Mouse (Mus musculus) limb, embryonic 15.5 days (tissue): ENCODE results near the gene Actl6a. TPM values are rescaled to one million over a fixed set of nuclear protein-coding genes. Genes with fewer than 3 reads are reported as not detected.
A peak's percentile ranks its signal among the peaks of the same experiment; 100 is the strongest.
"Not testable (repeated sequence)": the region's sequence is repeated elsewhere in the genome, so short reads cannot be mapped to it uniquely, and the experiment has no call there.

Experiments
- ATAC-seq: fragments of 200-750 bp; cut with Nextera tagmentation; 2 replicates; pipeline ENCODE4 v1.8.0; 2017; ENCODE audit warnings: low read depth, moderate TSS enrichment; ENCODE audit not compliant: insufficient number of reproducible peaks, low FRiP score, low TSS enrichment
- H3K27ac ChIP-seq: fragments of 300-500 bp; sonication (generic); 2 replicates; pipeline ENCODE4 v1.5.1; 2015; ENCODE audit warnings: moderate library complexity, mild to moderate bottlenecking, inconsistent platforms
- H3K27me3 ChIP-seq: fragments of 300-500 bp; sonication (generic); 2 replicates; pipeline ENCODE4 v1.6.1; 2015; ENCODE audit warnings: inconsistent platforms
- H3K36me3 ChIP-seq: fragments of 300-500 bp; sonication (generic); 2 replicates; pipeline ENCODE4 v1.6.1; 2015; ENCODE audit warnings: inconsistent platforms
- H3K4me1 ChIP-seq: fragments of 300-500 bp; sonication (generic); 2 replicates; pipeline ENCODE4 v1.6.1; 2015; ENCODE audit warnings: inconsistent platforms
- H3K4me2 ChIP-seq: fragments of 300-500 bp; sonication (generic); 2 replicates; pipeline ENCODE4 v1.6.1; 2015; ENCODE audit warnings: mild to moderate bottlenecking, inconsistent platforms
- H3K4me3 ChIP-seq: fragments of 300-500 bp; sonication (generic); 2 replicates; pipeline ENCODE4 v1.5.1; 2015; ENCODE audit warnings: mild to moderate bottlenecking, inconsistent platforms
- H3K9ac ChIP-seq: fragments of 300-500 bp; sonication (generic); 2 replicates; pipeline ENCODE4 v1.6.1; 2015; ENCODE audit warnings: inconsistent platforms
- H3K9me3 ChIP-seq: fragments of 300-500 bp; sonication (generic); 2 replicates; pipeline ENCODE4 v1.6.1; 2016; ENCODE audit warnings: inconsistent platforms
- WGBS: fragments of 180-500 bp; shearing (Covaris S2); methylation state at CpG from one replicate; pipeline ENCODE4 v1.1.7; 2015; 5-methylcytosine and 5-hydroxymethylcytosine counted together
- polyA plus RNA-seq: library from polyadenylated mRNA; unstranded; fragments of >200 nt; fragmentation: Nextera tagmentation; extraction: Ambion mirVana; gene quantifications from 2 replicates; pipeline ENCODE4 v1.2.1, GENCODE M21; 2015

Gene Actl6a
- polyA plus RNA-seq, 1 experiment from 2014 or later: 117 TPM

DNA sequence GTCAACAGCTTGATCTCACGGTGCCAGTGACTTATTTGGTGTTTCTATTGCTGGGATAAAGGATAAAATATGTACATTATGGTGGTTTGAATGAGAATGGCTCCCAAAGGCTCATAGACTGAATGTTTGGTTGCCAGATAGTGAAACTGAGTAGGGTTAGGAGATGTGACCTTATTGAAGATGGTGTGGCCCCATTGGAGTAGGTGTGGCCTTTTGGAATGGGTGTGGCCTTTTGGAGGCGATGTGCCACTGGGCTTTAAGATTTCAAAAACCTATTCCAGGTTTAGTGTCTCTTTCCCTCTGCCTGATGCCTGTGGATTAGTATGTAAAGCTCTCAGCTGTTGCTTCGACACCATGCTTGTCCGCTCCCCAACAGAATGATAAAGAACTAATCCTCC, 10.5 kb upstream of the Actl6a start:
- Histone ChIP-seq H3K4me2 (no peak overlapping the region), H3K36me3 (no peaks in the 10 kb centered on the region), H3K27ac (no peak overlapping the region), H3K4me1 (no peaks in the 10 kb centered on the region), H3K9me3 (no peaks in the 10 kb centered on the region), H3K9ac (no peak overlapping the region), H3K4me3 (no peak overlapping the region), H3K27me3 (no peaks in the 10 kb centered on the region)
- 87% methylated on average over 4 of the region's 4 CpGs for WGBS
- no peak for ATAC-seq

DNA sequence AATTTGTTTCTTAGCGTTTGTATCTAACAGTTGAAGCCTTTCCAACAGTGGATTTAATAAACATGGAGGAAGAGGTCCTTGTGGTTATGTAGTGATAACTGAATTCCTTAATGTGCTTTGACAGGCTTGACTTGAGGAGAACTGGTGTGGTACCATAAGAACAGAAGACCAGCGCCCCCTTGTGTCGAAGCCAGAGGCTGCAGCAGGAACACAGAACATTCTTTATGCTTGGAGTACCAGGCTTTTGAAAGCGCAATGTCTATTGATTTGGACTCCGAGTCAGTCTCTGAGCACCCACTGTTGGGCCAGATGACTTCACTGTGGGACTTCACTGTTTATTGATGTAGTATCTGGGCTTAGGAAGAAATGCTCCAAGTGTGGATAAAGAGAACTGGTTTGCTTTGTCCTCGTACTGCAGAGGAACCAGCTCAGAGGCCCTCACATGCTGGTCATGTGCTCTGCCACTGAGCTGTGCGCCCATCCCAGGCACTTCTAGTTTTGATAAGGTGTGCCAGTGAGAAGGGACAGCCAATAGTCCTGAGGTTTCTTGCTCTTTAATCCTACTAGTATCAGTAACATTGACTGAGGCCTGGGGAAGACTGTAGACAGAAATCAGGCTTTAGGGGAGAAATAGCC, 7.8 kb upstream of the Actl6a start:
- H3K4me2 ChIP-seq: no peak overlapping the region
- no peak overlapping the region for H3K4me3 ChIP-seq
- 0 out of 2 replicates have a peak, but pooled peaks have one; percentile 44 for ATAC-seq
- H3K36me3 ChIP-seq: no peaks in the 10 kb centered on the region
- H3K4me1 ChIP-seq: no peaks in the 10 kb centered on the region
- H3K27me3 ChIP-seq: no peaks in the 10 kb centered on the region
- no peak overlapping the region for H3K27ac ChIP-seq
- WGBS: 40% methylated on average over 7 of the region's 7 CpGs
- no peaks in the 10 kb centered on the region for H3K9me3 ChIP-seq
- no peak overlapping the region for H3K9ac ChIP-seq

DNA sequence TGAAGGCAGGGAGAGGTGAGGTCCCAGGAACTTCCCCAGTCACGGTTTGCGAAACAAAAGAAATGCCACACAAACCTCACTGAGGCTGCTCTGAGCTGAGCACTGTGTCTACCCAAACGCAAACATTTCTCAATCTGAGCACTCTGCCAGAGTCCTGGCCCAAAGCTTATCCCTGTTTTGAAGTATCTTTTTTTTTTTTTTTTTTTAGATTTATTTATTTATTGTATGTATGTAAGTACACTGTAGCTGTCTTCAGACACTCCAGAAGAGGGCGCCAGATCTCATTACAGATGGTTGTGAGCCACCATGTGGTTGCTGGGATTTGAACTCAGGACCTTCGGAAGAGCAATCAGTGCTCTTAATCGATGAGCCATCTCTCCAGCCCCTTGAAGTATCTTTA, 2.1 kb upstream of the Actl6a start:
- H3K4me1 ChIP-seq, H3K27me3 ChIP-seq, H3K4me3 ChIP-seq, H3K36me3 ChIP-seq, ATAC-seq, H3K9me3 ChIP-seq, H3K9ac ChIP-seq, H3K4me2 ChIP-seq, H3K27ac ChIP-seq: not testable (repeated sequence)
- 93% methylated on average over 6 of the region's 6 CpGs for WGBS

DNA sequence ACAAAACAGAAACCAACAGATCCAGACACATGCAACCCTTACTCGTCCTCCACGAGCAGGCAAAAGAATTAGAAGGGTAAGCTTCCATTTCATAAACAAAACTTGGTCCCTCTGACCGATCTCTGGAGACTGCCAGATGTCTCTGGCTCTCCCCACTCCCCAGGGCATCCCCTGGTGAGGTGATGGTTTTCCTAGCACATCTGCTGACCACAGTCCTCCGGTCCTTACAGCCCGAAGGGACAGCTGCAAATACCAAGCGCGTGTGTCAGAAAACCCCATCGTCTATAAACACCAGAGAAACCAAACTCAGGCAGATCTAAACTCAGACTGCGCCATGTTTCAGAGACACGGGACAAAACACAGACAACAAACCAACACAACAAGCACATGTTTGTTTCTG, 1.5 kb upstream of the Actl6a start:
- H3K36me3 ChIP-seq, H3K27me3 ChIP-seq, H3K27ac ChIP-seq, ATAC-seq, H3K4me1 ChIP-seq, H3K9ac ChIP-seq, H3K4me2 ChIP-seq, H3K9me3 ChIP-seq, H3K4me3 ChIP-seq: not testable (repeated sequence)
- 82% methylated on average over 10 of the region's 10 CpGs for WGBS

DNA sequence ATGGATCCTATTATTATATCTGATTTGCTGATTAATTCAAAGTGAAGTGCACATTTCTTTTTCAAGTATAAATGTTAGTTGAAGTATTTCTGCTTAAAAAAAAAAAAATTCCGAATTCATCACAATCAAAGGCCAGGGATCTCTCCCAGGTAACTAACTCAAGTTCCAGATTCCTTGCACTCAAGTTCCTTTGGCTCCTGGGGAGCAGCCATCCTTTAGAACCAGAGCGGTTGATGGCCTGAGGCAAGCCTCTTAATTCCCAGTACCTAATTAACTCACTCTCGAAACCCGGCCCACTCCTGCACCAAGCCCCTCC, 1.9 kb downstream of the Actl6a start:
- WGBS: 3% methylated on average over 4 of the region's 4 CpGs
- Histone ChIP-seq H3K9me3 (no peaks in the 10 kb centered on the region), H3K27me3 (no peaks in the 10 kb centered on the region), H3K9ac (no peak overlapping the region), H3K4me3 (peak overlapping the region; percentile 94), H3K36me3 (peaks cover 15% of the 10 kb centered on the region), H3K27ac (0 out of 2 replicates have a peak overlapping the region, but pooled peaks have one; percentile 47), H3K4me2 (peak overlapping the region; percentile 69), H3K4me1 (peaks cover 8% of the 10 kb centered on the region; the same call in 1 of the 2 replicates)
- no peak for ATAC-seq

DNA sequence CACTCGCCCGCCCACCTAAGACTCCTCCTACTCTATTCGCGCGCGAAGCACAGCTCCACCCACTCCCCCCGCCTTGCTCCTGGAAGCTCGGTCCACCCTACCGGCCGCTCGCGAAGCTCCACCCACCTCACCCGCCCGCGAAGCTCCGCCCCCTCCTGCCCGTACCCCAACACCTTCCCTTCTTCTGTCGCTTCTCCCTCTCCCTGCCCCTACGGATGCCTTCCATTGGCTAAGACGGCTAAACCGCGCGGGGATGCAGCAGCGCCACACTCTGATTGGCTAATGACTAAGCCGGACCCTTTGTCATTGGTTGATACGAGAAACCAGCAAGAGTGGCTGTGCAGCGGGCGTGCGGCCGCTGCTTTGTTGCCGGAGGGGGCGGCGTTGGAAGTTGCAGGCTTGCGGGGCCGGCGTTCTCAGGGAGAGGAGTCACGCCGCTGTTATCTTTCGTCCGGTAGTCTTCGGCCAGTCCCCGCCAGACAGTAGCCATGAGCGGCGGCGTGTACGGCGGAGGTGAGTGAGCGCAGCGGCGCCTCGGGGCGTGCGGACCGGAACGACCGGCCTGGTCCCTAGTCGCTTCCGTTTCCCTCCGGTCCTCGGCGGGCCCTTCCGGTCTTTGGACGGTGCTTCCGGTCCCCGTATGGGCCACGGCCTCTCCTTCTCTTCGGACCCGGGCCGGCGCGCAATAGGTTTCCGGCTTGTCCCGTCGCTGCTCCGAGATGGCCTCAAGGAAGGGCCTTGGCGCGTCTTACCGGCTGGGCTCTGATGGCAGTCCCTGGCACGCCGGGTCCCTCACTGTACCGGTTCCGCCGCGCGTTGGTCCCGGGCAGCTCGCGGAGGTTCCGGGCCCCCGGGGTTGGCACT, 2.5 kb downstream of the Actl6a start:
- Histone ChIP-seq H3K4me3 (peak overlapping the region; percentile 94), H3K27me3 (no peaks in the 10 kb centered on the region), H3K9ac (peak overlapping the region; percentile 92), H3K9me3 (no peaks in the 10 kb centered on the region), H3K27ac (peak overlapping the region; percentile 92), H3K4me2 (peak overlapping the region; percentile 69), H3K36me3 (peaks cover 21% of the 10 kb centered on the region), H3K4me1 (peaks cover 8% of the 10 kb centered on the region; the same call in 1 of the 2 replicates)
- WGBS: under 1% methylated on average over 90 of the region's 90 CpGs
- peak; percentile 100 for ATAC-seq

DNA sequence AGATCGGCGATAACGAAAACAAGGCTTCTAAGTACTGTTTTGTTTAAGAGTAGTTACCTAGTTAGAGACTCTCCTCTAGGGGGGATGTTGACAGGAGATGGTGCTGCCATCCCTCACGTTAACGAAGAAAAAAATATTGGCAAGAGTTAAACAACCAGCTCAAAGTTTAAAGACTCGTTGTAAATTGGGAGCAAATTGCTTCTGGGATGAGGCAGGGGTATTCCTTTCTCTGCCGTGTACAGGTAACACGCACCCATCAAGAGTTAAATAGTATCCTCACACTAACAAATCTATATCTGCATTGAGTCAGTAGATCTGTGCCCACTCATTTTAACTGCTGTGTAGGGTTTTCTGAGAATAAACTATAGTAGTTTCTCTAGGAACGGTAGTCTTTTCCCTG, 3.3 kb downstream of the Actl6a start:
- WGBS: 8% methylated on average over 9 of the region's 9 CpGs
- peak overlapping the region; percentile 92 for H3K27ac ChIP-seq
- H3K4me3 ChIP-seq: peak overlapping the region; percentile 94

DNA sequence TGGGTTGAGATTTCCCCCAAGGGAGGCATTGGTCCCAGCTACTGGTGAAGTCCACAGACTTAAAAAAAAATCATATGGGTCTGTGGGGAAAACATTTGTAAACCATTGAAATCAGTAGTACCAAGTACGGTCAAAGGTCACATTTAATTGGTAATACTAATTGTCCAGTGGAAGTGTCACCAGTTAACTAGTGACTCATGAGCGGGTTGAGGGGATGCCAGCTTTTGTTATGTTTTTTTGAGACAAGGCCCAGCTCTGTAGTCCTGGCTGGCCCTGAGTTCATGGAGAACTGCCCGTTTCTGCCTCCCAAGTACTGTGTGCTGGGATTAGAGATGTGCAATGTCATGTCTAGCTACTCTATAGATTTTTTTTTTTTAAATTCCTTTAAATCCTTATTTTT, 7.6 kb downstream of the Actl6a start:
- Histone ChIP-seq H3K36me3 (peaks cover 68% of the 10 kb centered on the region), H3K4me3 (no peak overlapping the region), H3K4me1 (peaks cover 8% of the 10 kb centered on the region; the same call in 1 of the 2 replicates), H3K9me3 (no peaks in the 10 kb centered on the region), H3K4me2 (no peak overlapping the region), H3K27ac (no peak overlapping the region), H3K27me3 (no peaks in the 10 kb centered on the region), H3K9ac (no peak overlapping the region)
- ATAC-seq: no peak
- WGBS: 84% methylated on average over 3 of the region's 3 CpGs

More for the DNA sequence above, 3.3 kb downstream of the Actl6a start:
- Histone ChIP-seq H3K9ac (peak overlapping the region; percentile 92), H3K4me1 (peaks cover 8% of the 10 kb centered on the region; the same call in 1 of the 2 replicates), H3K9me3 (no peaks in the 10 kb centered on the region), H3K36me3 (peaks cover 28% of the 10 kb centered on the region), H3K27me3 (no peaks in the 10 kb centered on the region), H3K4me2 (peak overlapping the region; percentile 69)
- no peak for ATAC-seq

DNA sequence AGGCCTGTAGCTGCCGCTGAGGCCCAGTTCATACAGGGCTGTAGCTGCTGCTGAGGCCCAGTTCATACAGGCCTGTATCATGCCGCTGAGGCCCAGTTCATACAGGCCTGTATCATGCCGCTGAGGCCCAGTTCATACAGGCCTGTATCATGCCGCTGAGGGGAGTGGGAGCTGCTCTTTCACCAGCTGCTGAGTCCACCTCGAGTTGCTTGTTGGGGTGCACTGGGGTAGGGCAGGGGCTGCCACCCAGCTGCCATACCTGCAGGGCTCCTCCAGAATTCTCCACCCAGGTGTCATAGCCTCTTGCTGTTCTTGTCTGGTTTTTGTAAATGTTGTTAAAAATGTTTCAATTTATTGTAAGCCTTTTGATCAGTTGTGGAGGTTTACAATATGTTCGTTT, 11.3 kb downstream of the Actl6a start:
- not testable (repeated sequence) for H3K9me3 ChIP-seq, H3K27ac ChIP-seq, ATAC-seq, H3K27me3 ChIP-seq, H3K9ac ChIP-seq, H3K4me1 ChIP-seq, H3K4me2 ChIP-seq, H3K4me3 ChIP-seq
- peaks cover 93% of the 10 kb centered on the region for H3K36me3 ChIP-seq
- WGBS: 92% methylated on average over 6 of the region's 6 CpGs

DNA sequence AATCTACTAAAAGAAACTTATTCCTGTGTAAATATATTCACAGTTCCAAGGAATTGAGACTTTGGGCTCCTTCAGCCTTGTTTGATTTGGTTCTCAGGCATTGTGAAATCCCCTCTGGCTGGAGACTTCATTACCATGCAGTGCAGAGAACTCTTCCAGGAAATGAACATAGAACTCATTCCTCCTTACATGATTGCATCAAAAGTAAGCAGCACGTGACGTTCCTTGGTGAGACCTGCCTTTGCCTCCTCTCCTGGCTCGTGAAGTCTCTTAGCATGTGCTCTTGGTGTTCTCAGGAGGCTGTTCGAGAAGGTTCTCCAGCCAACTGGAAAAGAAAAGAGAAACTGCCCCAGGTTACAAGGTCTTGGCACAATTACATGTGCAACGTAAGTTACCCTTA, 12.2 kb downstream of the Actl6a start:
- peaks cover 93% of the 10 kb centered on the region for H3K36me3 ChIP-seq
- no peak overlapping the region for H3K4me3 ChIP-seq
- H3K27ac ChIP-seq: no peak overlapping the region
- ATAC-seq: no peak
- WGBS: 85% methylated on average over 5 of the region's 5 CpGs
- no peaks in the 10 kb centered on the region for H3K27me3 ChIP-seq
- no peaks in the 10 kb centered on the region for H3K4me1 ChIP-seq
- no peaks in the 10 kb centered on the region for H3K9me3 ChIP-seq
- no peak overlapping the region for H3K4me2 ChIP-seq
- no peak overlapping the region for H3K9ac ChIP-seq

DNA sequence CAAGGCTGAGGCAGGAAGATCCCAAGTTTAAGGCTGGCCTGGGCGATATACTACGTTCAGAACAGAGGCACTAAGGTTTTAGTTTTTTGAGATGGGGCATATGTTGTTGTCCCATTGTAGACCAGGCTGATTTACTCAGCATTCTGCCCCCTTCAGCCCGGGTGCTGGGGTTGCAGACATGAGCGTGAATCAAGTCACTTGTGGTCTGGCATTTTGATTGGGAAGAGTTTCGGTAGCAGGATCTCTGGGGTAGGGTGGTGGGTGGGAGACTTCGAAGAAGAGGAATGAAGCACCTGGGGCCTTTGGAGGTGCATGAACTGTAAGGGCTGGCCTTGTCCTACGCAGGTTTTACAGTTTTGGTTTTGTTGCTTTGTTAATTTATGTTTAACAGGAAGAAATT, 18.1 kb downstream of the Actl6a start:
- no peak for ATAC-seq
- no peak overlapping the region for H3K4me2 ChIP-seq
- H3K9ac ChIP-seq: no peak overlapping the region
- 92% methylated on average over 7 of the region's 7 CpGs for WGBS
- peaks cover 87% of the 10 kb centered on the region for H3K36me3 ChIP-seq
- H3K27me3 ChIP-seq: no peaks in the 10 kb centered on the region
- H3K27ac ChIP-seq: no peak overlapping the region
- H3K4me1 ChIP-seq: no peaks in the 10 kb centered on the region
- H3K4me3 ChIP-seq: no peak overlapping the region
- H3K9me3 ChIP-seq: no peaks in the 10 kb centered on the region

DNA sequence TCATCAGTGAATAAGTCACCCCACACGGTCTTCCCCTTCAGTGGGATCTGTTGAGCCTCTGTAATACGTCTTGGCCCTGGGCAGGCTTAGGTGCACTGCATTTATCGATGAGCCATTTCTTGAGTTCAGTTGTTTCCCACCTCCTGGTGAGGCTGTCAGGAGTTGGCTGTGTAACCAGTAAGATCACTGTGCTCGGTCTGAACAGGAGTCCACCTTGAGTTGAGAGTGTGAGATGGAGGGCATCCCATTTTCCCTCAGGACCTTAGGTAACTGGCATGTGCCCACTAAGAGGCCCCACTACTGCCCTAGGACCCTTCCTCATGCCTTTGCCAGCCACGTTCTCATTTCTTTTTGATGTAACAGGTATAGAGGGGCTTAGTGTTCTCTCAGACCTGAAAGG, 19.9 kb downstream of the Actl6a start:
- no peaks in the 10 kb centered on the region for H3K4me1 ChIP-seq
- WGBS: 92% methylated on average over 5 of the region's 5 CpGs
- H3K36me3 ChIP-seq: peaks cover 86% of the 10 kb centered on the region

More for the DNA sequence above, 19.9 kb downstream of the Actl6a start:
- ATAC-seq: no peak
- Histone ChIP-seq H3K4me3 (no peak overlapping the region), H3K27me3 (no peaks in the 10 kb centered on the region), H3K27ac (no peak overlapping the region), H3K4me2 (no peak overlapping the region), H3K9ac (no peak overlapping the region), H3K9me3 (no peaks in the 10 kb centered on the region)
